Mouse (Mus musculus) testis, adult 2 months (tissue): ENCODE results near the gene Mecp2.

Source experiments
- CTCF ChIP-seq: fragments of 200-500 bp; IDR thresholded peaks from 2 replicates; pipeline ENCODE4 v1.5.1; 2012; ENCODE audit warnings: low read depth, mild to moderate bottlenecking, inconsistent platforms, low read length, moderate library complexity; ENCODE audit not compliant: control insufficient read depth, insufficient read depth, insufficient replicate concordance
- POLR2A ChIP-seq: fragments of 200-500 bp; IDR thresholded peaks from 2 replicates; pipeline ENCODE4 v1.6.1; 2012; ENCODE audit warnings: low read depth, mild to moderate bottlenecking, inconsistent platforms, low read length, moderate library complexity; ENCODE audit not compliant: control insufficient read depth

DNA sequence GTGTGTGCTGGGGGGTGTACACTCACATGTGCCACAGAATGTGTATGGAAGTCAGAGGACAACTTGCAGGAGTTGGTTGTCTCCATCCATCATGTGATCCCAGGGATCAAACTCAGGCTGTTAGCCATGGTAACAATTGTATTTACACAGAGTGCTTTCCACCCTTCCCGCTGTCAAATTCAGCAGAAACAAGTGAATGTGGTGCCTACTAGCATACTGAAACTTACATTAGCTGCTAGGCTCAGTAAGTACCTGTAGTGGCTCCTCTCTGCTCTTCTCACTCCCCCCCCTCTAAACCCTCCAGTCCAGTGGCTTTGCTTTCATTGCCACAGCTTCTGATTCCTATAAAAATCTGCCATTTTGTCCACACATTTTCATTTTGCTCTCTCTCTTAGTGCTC is 157.4 kb downstream of the Mecp2 start:
- no peak for TF ChIP-seq CTCF
- no peak for TF ChIP-seq POLR2A
